Mouse (Mus musculus) E14TG2a.4 (cell line): Measurements from ENCODE around the gene Amfr.

ENCODE experiments used
- CTCF ChIP-seq: conservative IDR thresholded peaks from 2 replicates; pipeline ENCODE4 v1.5.1; 2014; ENCODE audit warnings: low read length
- NANOG ChIP-seq: IDR thresholded peaks from 2 replicates; pipeline ENCODE4 v1.6.1; 2014; ENCODE audit warnings: borderline replicate concordance, low read length, mixed read lengths

DNA sequence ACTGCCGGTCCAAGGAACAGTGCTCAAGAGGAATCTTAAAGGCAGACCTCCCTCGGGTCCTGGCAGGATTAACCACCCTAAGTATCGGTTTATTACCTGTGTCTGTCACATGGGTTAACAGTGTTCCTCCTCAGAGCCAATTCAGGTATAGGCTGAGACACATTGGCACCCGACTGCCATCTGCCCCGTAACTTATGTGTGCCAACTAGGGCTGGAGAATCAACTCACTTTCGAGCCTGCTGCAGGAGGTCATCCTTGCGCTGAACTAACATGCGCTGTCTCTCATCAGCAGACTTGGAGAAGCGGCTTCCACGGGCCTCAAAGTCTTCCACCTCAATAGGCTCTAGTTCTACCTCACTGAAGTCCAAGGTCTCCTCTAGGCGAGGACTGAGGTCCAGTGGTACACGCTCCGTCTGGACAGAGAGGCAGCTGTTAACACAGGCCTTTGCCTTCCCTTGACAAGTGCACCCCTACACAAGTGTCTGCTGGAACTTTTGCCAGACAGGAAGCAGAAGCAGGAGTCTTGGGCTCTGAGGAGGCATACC, 38.7 kb downstream of the Amfr start:
- TF ChIP-seq CTCF (no peak), NANOG (no peak)
